Mouse (Mus musculus): ENCODE results near the gene Serpine1. TPM values are rescaled to one million over a fixed set of nuclear protein-coding genes. Genes with fewer than 3 reads are reported as not detected.

Serpine1 gene
- polyA plus RNA-seq, 1 experiment from 2014 or later, result 0.86 TPM

DNA sequence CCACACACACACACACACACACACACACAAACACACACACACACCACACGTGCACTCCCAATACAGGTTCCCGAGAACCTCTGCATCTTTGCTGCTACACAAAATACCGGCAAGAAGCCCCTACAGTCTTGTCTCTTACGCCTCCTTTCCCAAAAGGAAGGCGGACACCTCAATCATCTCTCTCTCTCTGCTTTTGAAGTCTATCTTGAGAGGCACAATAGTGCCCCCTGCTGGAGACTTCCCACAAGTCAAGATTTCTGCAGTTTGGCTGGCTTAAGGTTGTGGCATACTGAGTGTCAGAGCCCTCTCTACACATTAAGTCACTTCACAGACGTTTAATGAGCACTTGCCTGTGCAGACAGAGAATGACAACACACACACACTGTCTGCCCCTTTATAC is 35.0 kb upstream of the Serpine1 start:
- Histone ChIP-seq H3K36me3 (ENCODE audit: insufficient read depth) (no peaks in the 10 kb centered on the region), H3K27ac (ENCODE audit: low read depth) (no peak overlapping the region), H3K4me1 (ENCODE audit: insufficient read depth) (no peaks in the 10 kb centered on the region), H3K9me3 (ENCODE audit: low read depth, low read length) (no peaks in the 10 kb centered on the region), H3K4me2 (no peak overlapping the region), H3K27me3 (ENCODE audit: insufficient read depth, low read length) (no peaks in the 10 kb centered on the region), H3K9ac (no peak overlapping the region), H3K4me3 (ENCODE audit: low read depth, low read length) (no peak overlapping the region)
- whole genome bisulfite sequencing, result 5% methylated on average over 6 of the region's 6 CpGs
- ATAC-seq (ENCODE audit: insufficient read depth) (peak; percentile 40; the same call in 1 of the 2 replicates), DNase-seq (peak; percentile 96)
- peak; percentile 92 for TF ChIP-seq CTCF (IDR thresholded peaks at IDR 0.05; ENCODE audit: low read depth)

DNA sequence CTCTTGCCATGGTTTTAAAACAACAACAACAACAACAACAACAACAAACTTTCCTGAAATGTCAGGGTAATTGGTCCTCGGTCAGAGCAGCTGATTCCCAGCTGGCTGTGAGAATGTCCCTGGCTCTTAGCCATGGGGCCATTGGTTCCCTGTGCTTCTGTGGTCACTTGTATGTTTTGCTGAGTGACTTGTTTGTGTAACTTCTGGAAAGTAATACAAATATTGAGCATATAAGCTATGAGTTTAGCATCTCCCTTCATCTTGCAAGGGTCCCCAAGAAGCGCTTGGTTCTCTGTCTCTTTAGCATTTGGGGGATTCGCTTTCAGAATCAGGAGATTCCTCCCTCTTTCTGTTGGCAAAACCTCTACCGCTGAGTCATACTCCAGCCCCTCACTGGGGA is 34.4 kb upstream of the Serpine1 start:
- H3K4me1 ChIP-seq (ENCODE audit: insufficient read depth), result no peaks in the 10 kb centered on the region
- no peaks in the 10 kb centered on the region for H3K9me3 ChIP-seq (ENCODE audit: low read depth, low read length)
- H3K9ac ChIP-seq, result no peak overlapping the region
- H3K27ac ChIP-seq (ENCODE audit: low read depth), result no peak overlapping the region
- no peak overlapping the region for H3K4me3 ChIP-seq (ENCODE audit: low read depth, low read length)
- no peaks in the 10 kb centered on the region for H3K27me3 ChIP-seq (ENCODE audit: insufficient read depth, low read length)
- DNase-seq (peak; percentile 54), ATAC-seq (ENCODE audit: insufficient read depth) (no peak)
- no peak overlapping the region for H3K4me2 ChIP-seq
- 63% methylated on average over 4 of the region's 4 CpGs for WGBS
- TF ChIP-seq CTCF (IDR thresholded peaks at IDR 0.05; ENCODE audit: low read depth), result no peak
- no peaks in the 10 kb centered on the region for H3K36me3 ChIP-seq (ENCODE audit: insufficient read depth)

- no peak for ATAC-seq (ENCODE audit: insufficient read depth)
- no peaks in the 10 kb centered on the region for H3K9me3 ChIP-seq (ENCODE audit: low read depth, low read length)
- no peaks in the 10 kb centered on the region for H3K27me3 ChIP-seq (ENCODE audit: insufficient read depth, low read length)
- DNase-seq, result no peak
- no peak overlapping the region; the same call in 1 of the 2 replicates for H3K27ac ChIP-seq (ENCODE audit: low read depth)
- no peak overlapping the region for H3K4me2 ChIP-seq
- no peak for TF ChIP-seq CTCF (IDR thresholded peaks at IDR 0.05; ENCODE audit: low read depth)
- H3K36me3 ChIP-seq (ENCODE audit: insufficient read depth), result no peaks in the 10 kb centered on the region
- WGBS, result 83% methylated on average over 2 of the region's 2 CpGs
- H3K9ac ChIP-seq, result no peak overlapping the region
- no peak overlapping the region for H3K4me3 ChIP-seq (ENCODE audit: low read depth, low read length)
- H3K4me1 ChIP-seq (ENCODE audit: insufficient read depth), result no peaks in the 10 kb centered on the region
These were observed 31.9 kb upstream of the Serpine1 start for GRCm38 (mm10) chr5:137103969-137104368.

DNA sequence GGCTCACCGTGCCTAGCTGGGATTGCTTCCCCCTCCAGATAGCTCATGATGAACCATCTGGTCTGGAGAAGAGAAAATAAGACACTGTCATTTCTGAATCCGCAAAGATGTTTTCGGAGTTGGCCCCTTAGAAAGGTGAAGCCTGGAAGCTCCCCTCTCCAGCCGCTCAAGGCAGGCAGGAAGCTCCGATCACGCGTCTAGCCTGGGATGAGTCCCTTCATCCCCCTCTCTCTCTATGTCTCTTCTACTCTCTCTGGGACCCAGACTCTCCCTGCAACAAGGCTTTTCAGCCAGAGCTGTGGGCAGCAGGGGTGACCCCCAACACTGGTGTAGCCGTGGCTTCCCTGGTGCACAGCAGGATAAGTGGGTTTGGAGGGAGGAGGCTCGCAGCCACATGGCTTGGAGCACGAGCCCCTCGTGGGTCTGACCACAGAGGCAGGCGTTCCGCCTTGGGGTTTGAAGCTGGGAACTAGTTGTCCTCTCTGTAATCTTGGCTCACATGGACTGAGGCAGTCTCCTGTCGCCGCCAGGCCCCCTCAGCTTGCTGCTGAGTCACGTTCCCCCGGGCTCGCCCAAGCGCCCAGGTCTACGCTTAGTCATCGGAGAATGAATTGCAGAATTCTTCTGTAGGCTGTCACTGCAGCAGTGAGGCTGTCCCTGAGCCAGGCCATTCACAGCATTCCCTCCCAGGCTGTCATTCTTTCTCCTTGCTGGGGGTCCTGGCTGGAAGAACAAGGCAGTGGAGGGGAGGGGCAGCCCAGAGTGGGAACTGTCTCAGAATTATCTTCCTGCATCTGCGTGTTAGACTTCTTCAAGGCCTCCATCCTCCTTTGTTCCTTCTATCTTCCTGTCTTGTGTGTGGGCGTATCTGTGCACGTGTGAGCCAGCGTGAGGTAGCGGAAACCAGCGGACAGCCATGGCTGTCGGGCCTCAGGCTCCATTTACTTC is 30.8 kb upstream of the Serpine1 start:
- no peak overlapping the region for H3K9ac ChIP-seq
- DNase-seq, result peak; percentile 34
- H3K4me3 ChIP-seq (ENCODE audit: low read depth, low read length), result no peak overlapping the region
- TF ChIP-seq CTCF (IDR thresholded peaks at IDR 0.05; ENCODE audit: low read depth), result no peak
- peak overlapping the region; percentile 42; the same call in 1 of the 2 replicates for H3K27ac ChIP-seq (ENCODE audit: low read depth)
- H3K27me3 ChIP-seq (ENCODE audit: insufficient read depth, low read length), result no peaks in the 10 kb centered on the region
- no peaks in the 10 kb centered on the region for H3K4me1 ChIP-seq (ENCODE audit: insufficient read depth)
- no peaks in the 10 kb centered on the region for H3K9me3 ChIP-seq (ENCODE audit: low read depth, low read length)
- ATAC-seq (ENCODE audit: insufficient read depth), result peak; percentile 64
- WGBS, result 61% methylated on average over 28 of the region's 28 CpGs
- H3K4me2 ChIP-seq, result no peak overlapping the region
- no peaks in the 10 kb centered on the region for H3K36me3 ChIP-seq (ENCODE audit: insufficient read depth)

GRCm38 (mm10) chr5:137102078-137102477 is 30.0 kb upstream of the Serpine1 start:
- Histone ChIP-seq H3K4me2 (no peak overlapping the region), H3K4me1 (ENCODE audit: insufficient read depth) (no peaks in the 10 kb centered on the region), H3K9ac (no peak overlapping the region), H3K9me3 (ENCODE audit: low read depth, low read length) (no peaks in the 10 kb centered on the region), H3K27me3 (ENCODE audit: insufficient read depth, low read length) (no peaks in the 10 kb centered on the region), H3K27ac (ENCODE audit: low read depth) (no peak overlapping the region), H3K36me3 (ENCODE audit: insufficient read depth) (no peaks in the 10 kb centered on the region), H3K4me3 (ENCODE audit: low read depth, low read length) (no peak overlapping the region)
- ATAC-seq (ENCODE audit: insufficient read depth) (no peak), DNase-seq (no peak)
- TF ChIP-seq CTCF (IDR thresholded peaks at IDR 0.05; ENCODE audit: low read depth), result no peak
- 76% methylated on average over 10 of the region's 10 CpGs for WGBS

DNA sequence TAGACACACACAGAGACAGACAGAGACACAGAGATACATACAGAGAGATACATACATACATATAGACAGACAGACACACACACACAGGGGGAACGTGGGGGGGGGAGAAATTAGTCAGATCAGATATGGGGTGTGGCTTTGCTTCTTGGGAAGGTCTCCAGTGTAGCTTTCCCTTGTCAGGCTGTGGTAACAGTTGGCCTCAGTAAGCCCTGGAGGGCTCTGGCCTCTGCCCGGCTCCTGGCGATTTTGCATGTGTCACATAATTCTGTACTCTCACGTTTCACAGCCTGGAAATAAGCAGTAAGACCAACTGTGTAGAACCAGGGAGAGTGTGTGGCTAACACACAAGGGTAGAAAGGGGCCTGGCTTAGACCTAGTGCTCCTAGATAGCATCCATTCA is 28.6 kb upstream of the Serpine1 start:
- no peak overlapping the region for H3K4me3 ChIP-seq (ENCODE audit: low read depth, low read length)
- DNase-seq, result no peak
- H3K4me2 ChIP-seq, result no peak overlapping the region
- no peak overlapping the region for H3K27ac ChIP-seq (ENCODE audit: low read depth)
- 41% methylated on average over 4 of the region's 4 CpGs for WGBS
- no peak for ATAC-seq (ENCODE audit: insufficient read depth)
- TF ChIP-seq CTCF (IDR thresholded peaks at IDR 0.05; ENCODE audit: low read depth), result no peak
- no peaks in the 10 kb centered on the region for H3K4me1 ChIP-seq (ENCODE audit: insufficient read depth)
- H3K9ac ChIP-seq, result no peak overlapping the region
- H3K27me3 ChIP-seq (ENCODE audit: insufficient read depth, low read length), result no peaks in the 10 kb centered on the region
- no peaks in the 10 kb centered on the region for H3K9me3 ChIP-seq (ENCODE audit: low read depth, low read length)
- no peaks in the 10 kb centered on the region for H3K36me3 ChIP-seq (ENCODE audit: insufficient read depth)

- TF ChIP-seq CTCF (IDR thresholded peaks at IDR 0.05; ENCODE audit: low read depth), result no peak
- Histone ChIP-seq H3K27me3 (ENCODE audit: insufficient read depth, low read length) (no peaks in the 10 kb centered on the region), H3K9me3 (ENCODE audit: low read depth, low read length) (no peaks in the 10 kb centered on the region), H3K9ac (no peak overlapping the region), H3K36me3 (ENCODE audit: insufficient read depth) (no peaks in the 10 kb centered on the region), H3K27ac (ENCODE audit: low read depth) (no peak overlapping the region), H3K4me3 (ENCODE audit: low read depth, low read length) (no peak overlapping the region), H3K4me1 (ENCODE audit: insufficient read depth) (no peaks in the 10 kb centered on the region), H3K4me2 (no peak overlapping the region)
- DNase-seq (no peak), ATAC-seq (ENCODE audit: insufficient read depth) (no peak)
- WGBS, result 52% methylated on average over 11 of the region's 11 CpGs
These were observed 26.4 kb upstream of the Serpine1 start for GRCm38 (mm10) chr5:137098418-137098817.

Measured in lung, embryonic 14.5 days (tissue).